In the genomic region with DNA sequence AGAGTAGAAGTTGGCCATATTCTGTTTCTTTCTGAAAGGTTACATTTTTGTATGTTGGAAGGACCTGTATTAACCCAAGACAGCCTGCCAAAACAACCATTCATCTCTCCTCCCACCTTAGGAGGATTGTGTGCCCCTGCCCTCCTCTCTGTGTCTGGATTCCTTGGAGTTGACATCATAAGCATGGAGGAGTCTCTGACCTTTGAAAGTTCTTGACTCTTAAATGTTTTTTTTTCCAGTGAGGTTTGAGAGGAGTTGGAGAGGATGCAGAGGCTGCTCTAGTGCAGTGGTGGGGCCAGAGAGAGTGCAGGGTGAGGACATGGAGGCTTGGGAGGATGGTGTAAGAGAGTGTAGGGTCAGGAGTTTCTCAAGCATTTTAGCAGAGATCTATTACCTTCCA, we compare ENCODE assay signal across 12 mouse cellular contexts. TPM values are rescaled to one million over a fixed set of nuclear protein-coding genes. Genes with fewer than 3 reads are reported as not detected.
A peak's percentile ranks its signal among the peaks of the same experiment; 100 is the strongest.
DNase-seq lines count a peak whose midpoint lies in the region; ATAC-seq and TF ChIP-seq lines count a peak whose summit lies in the region.
"Had no signal": no experiment of that assay in that cellular context is flagged by ENCODE, and none has a peak within 500 bp of the region (broad histone marks: within the 10 kb centered on the region; RNA-seq: fewer than 3 reads in every experiment).

No protein-coding gene starts in this region.

- intact Hi-C loops in heart, postnatal 36 days (cut with DNase I), result no loop called here

- H3K4me2 ChIP-seq in lung, postnatal 0 days (replicated peaks; ENCODE audit: low read depth, low read length), result no peak overlapping the region
- H3K4me2 ChIP-seq in liver, embryonic 12.5 days, result no peak overlapping the region
- H3K4me2 ChIP-seq: liver, embryonic 13.5 days; midbrain, embryonic 12.5 days had no signal

- H3K27me3 ChIP-seq in lung, postnatal 0 days (replicated peaks; ENCODE audit: insufficient read depth, low read length), result no peaks in the 10 kb centered on the region
- H3K27me3 ChIP-seq in liver, embryonic 12.5 days (replicated peaks), result no peaks in the 10 kb centered on the region
- H3K27me3 ChIP-seq: liver, embryonic 13.5 days; midbrain, embryonic 12.5 days had no signal

- ATAC-seq in lung, postnatal 0 days, result peak; percentile 75
- ATAC-seq in liver, embryonic 12.5 days, result no peak

- H3K9me3 ChIP-seq in lung, postnatal 0 days (ENCODE audit: low read length), result no peaks in the 10 kb centered on the region
- no peaks in the 10 kb centered on the region for H3K9me3 ChIP-seq in liver, embryonic 12.5 days (replicated peaks)
- H3K9me3 ChIP-seq: liver, embryonic 13.5 days; midbrain, embryonic 12.5 days had no signal

- peak; percentile 38; the same call in 1 of the 2 replicates for TF ChIP-seq EP300 in lung, postnatal 0 days (IDR thresholded peaks at IDR 0.05)

- no peaks in the 10 kb centered on the region; the same call in 1 of the 2 replicates for H3K4me1 ChIP-seq in lung, postnatal 0 days (ENCODE audit: insufficient read depth, low read depth, low read length)
- peaks cover 10% of the 10 kb centered on the region; the same call in 1 of the 2 replicates for H3K4me1 ChIP-seq in liver, embryonic 12.5 days
- H3K4me1 ChIP-seq: midbrain, embryonic 12.5 days had no signal

- H3K4me3 ChIP-seq in lung, postnatal 0 days (ENCODE audit: low read depth, low read length), result no peak overlapping the region
- no peak overlapping the region for H3K4me3 ChIP-seq in liver, embryonic 12.5 days
- H3K4me3 ChIP-seq: liver, embryonic 13.5 days; midbrain, embryonic 12.5 days had no signal

- peak; percentile 91 for DNase-seq in heart, adult 11 months
- DNase-seq in heart, postnatal 36 days, result no peak
- peak; percentile 56 for DNase-seq in lung, postnatal 0 days (ENCODE audit: low spot score)
- DNase-seq in lung, postnatal 4 days, result no peak
- peak; percentile 27 for DNase-seq in kidney, adult 9 months
- DNase-seq in right cerebral cortex, postnatal 14 days, result no peak
- DNase-seq in gastrocnemius, postnatal 10 days, result no peak
- DNase-seq: B cell, adult 2 months; cerebellum, adult 11-12 months; liver, embryonic 13.5 days had no signal

- no peak overlapping the region for H3K27ac ChIP-seq in lung, postnatal 0 days (ENCODE audit: low read length)
- no peak overlapping the region for H3K27ac ChIP-seq in liver, embryonic 12.5 days
- H3K27ac ChIP-seq: liver, embryonic 13.5 days; midbrain, embryonic 12.5 days had no signal

- H3K36me3 ChIP-seq in lung, postnatal 0 days (ENCODE audit: insufficient read depth, low read length), result no peaks in the 10 kb centered on the region
- H3K36me3 ChIP-seq in liver, embryonic 12.5 days, result peaks cover 3% of the 10 kb centered on the region; the same call in 1 of the 2 replicates
- H3K36me3 ChIP-seq: liver, embryonic 13.5 days; midbrain, embryonic 12.5 days had no signal

- no peak overlapping the region for H3K9ac ChIP-seq in lung, postnatal 0 days (replicated peaks; ENCODE audit: low read depth)
- H3K9ac ChIP-seq in liver, embryonic 12.5 days, result no peak overlapping the region
- H3K9ac ChIP-seq: liver, embryonic 13.5 days; midbrain, embryonic 12.5 days had no signal

- no peak for TF ChIP-seq CTCF in lung, postnatal 0 days (IDR thresholded peaks at IDR 0.05)

RNA-seq across cellular contexts. Expression of gene Otud7b, which starts 23.8 kb away (rescaled TPM):
- 10 to 100 TPM; 56.7 to 67.6 TPM for total RNA-seq in heart, postnatal 36 days (2021)
- polyA plus RNA-seq in lung, postnatal 0 days (2015; fragmentation: Nextera tagmentation; extraction: Ambion mirVana), result 30.2 and 30.6 TPM in 2 replicates
- 10.8 and 12.7 TPM in 2 replicates for polyA plus RNA-seq in liver, embryonic 12.5 days (2016; fragmentation: Nextera tagmentation; extraction: Ambion mirVana)
- total RNA-seq in gastrocnemius, postnatal 10 days (2021), result 10 to 100 TPM; 49.3 to 55.9 TPM

RNA-seq across cellular contexts. Expression of gene Mtmr11, which starts 33.7 kb away (rescaled TPM):
- 1 to 10 TPM; 2.0 to 5.6 TPM for total RNA-seq in heart, postnatal 36 days (2021)
- 7.5 and 11.3 TPM in 2 replicates for polyA plus RNA-seq in lung, postnatal 0 days (2015; fragmentation: Nextera tagmentation; extraction: Ambion mirVana)
- polyA plus RNA-seq in liver, embryonic 12.5 days (2016; fragmentation: Nextera tagmentation; extraction: Ambion mirVana), result 2.4 and 3.9 TPM in 2 replicates
- 10 to 100 TPM in 1 of 2 experiments, 1 to 10 TPM in 1; 4.3 to 12.0 TPM for total RNA-seq in gastrocnemius, postnatal 10 days (2021)

RNA-seq across cellular contexts. Expression of gene Sf3b4, which starts 44.0 kb away (rescaled TPM):
- total RNA-seq in heart, postnatal 36 days (2021), result 10 to 100 TPM; 15.1 to 17.3 TPM
- 64.4 and 68.4 TPM in 2 replicates for polyA plus RNA-seq in lung, postnatal 0 days (2015; fragmentation: Nextera tagmentation; extraction: Ambion mirVana)
- polyA plus RNA-seq in liver, embryonic 12.5 days (2016; fragmentation: Nextera tagmentation; extraction: Ambion mirVana), result 135 and 142 TPM in 2 replicates
- total RNA-seq in gastrocnemius, postnatal 10 days (2021), result 10 to 100 TPM; 18.4 to 22.5 TPM

RNA-seq across cellular contexts. Expression of gene Sv2a, which starts 52.8 kb away (rescaled TPM):
- 1 to 10 TPM; 3.4 to 9.9 TPM for total RNA-seq in heart, postnatal 36 days (2021)
- 1.9 and 2.2 TPM in 2 replicates for polyA plus RNA-seq in lung, postnatal 0 days (2015; fragmentation: Nextera tagmentation; extraction: Ambion mirVana)
- 1.1 and 1.4 TPM in 2 replicates for polyA plus RNA-seq in liver, embryonic 12.5 days (2016; fragmentation: Nextera tagmentation; extraction: Ambion mirVana)
- 1 to 10 TPM; 4.1 TPM for total RNA-seq in gastrocnemius, postnatal 10 days (2021)

Comparison
In these comparisons a context has a peak if more than half of its experiments do, and no peak if none do; other contexts are left out.
1. DNase-seq: peak in heart, adult 11 months (single experiment), lung, postnatal 0 days (single experiment) and kidney, adult 9 months (single experiment); none in heart, postnatal 36 days (0 of 2), lung, postnatal 4 days (0 of 2), right cerebral cortex, postnatal 14 days (single experiment) and gastrocnemius, postnatal 10 days (single experiment).